Mouse (Mus musculus) cortical plate, adult 2 months (tissue): ENCODE data around the gene Lrwd1. TPM values are rescaled to one million over a fixed set of nuclear protein-coding genes. Genes with fewer than 3 reads are reported as not detected.
A peak's percentile ranks its signal among the peaks of the same experiment; 100 is the strongest.
"Not testable (repeated sequence)": the region's sequence is repeated elsewhere in the genome, so short reads cannot be mapped to it uniquely, and the experiment has no call there.

Experiments used
- H3K27ac ChIP-seq: fragments of 200-500 bp; 2 replicates; pipeline ENCODE4 v1.5.1; 2012; ENCODE audit warnings: low read length, control low read depth, inconsistent platforms; ENCODE audit not compliant: insufficient read depth
- H3K4me1 ChIP-seq: fragments of 200-500 bp; 2 replicates; pipeline ENCODE4 v1.6.1; 2011; ENCODE audit warnings: low read length; ENCODE audit not compliant: control insufficient read depth, insufficient read depth
- H3K4me3 ChIP-seq: fragments of 200-500 bp; 2 replicates; pipeline ENCODE4 v1.5.1; 2011; ENCODE audit warnings: mild to moderate bottlenecking, low read length, control low read depth; ENCODE audit not compliant: insufficient read depth
- CTCF ChIP-seq: fragments of 200-500 bp; IDR thresholded peaks from 2 replicates; pipeline ENCODE4 v1.5.1; 2011; ENCODE audit warnings: mild to moderate bottlenecking, control low read depth, low read length; ENCODE audit not compliant: insufficient read depth; ENCODE audit errors: extremely low read depth
- POLR2A ChIP-seq: fragments of 200-500 bp; IDR thresholded peaks from 2 replicates; pipeline ENCODE4 v1.6.1; 2011; ENCODE audit warnings: mild to moderate bottlenecking, low read length, control low read depth; ENCODE audit not compliant: insufficient read depth; ENCODE audit errors: extremely low read depth
- polyA plus RNA-seq: library from polyadenylated mRNA; depleted of rRNA; stranded (reverse); fragments of >200 nt; gene quantifications from 2 replicates; pipeline ENCODE4 v1.2.3, GENCODE M21; 2012

Lrwd1 gene
- polyA plus RNA-seq, 1 experiment = 18.2 TPM

- no peak overlapping the region for H3K27ac ChIP-seq
- no peaks in the 10 kb centered on the region for H3K4me1 ChIP-seq
- TF ChIP-seq CTCF = no peak
- TF ChIP-seq POLR2A = no peak
- H3K4me3 ChIP-seq = no peak overlapping the region
Measured at GRCm38 (mm10) chr5:136155399-136155798, 19.5 kb upstream of the Lrwd1 start.

GRCm38 (mm10) chr5:136152365-136152764 is 16.5 kb upstream of the Lrwd1 start:
- no peaks in the 10 kb centered on the region for H3K4me1 ChIP-seq
- H3K4me3 ChIP-seq = no peak overlapping the region
- TF ChIP-seq CTCF = no peak
- no peak for TF ChIP-seq POLR2A
- H3K27ac ChIP-seq = no peak overlapping the region

GRCm38 (mm10) chr5:136149134-136149576 is 13.3 kb upstream of the Lrwd1 start:
- H3K4me1 ChIP-seq, H3K4me3 ChIP-seq, H3K27ac ChIP-seq: not testable (repeated sequence)

- no peak for TF ChIP-seq CTCF
- no peak for TF ChIP-seq POLR2A
- no peaks in the 10 kb centered on the region for H3K4me1 ChIP-seq
Measured at GRCm38 (mm10) chr5:136147704-136148103, 11.8 kb upstream of the Lrwd1 start.

GRCm38 (mm10) chr5:136146936-136147335 is 11.1 kb upstream of the Lrwd1 start:
- no peaks in the 10 kb centered on the region for H3K4me1 ChIP-seq
- TF ChIP-seq CTCF = no peak
- no peak for TF ChIP-seq POLR2A
- H3K4me3 ChIP-seq = no peak overlapping the region
- no peak overlapping the region for H3K27ac ChIP-seq

More at GRCm38 (mm10) chr5:136147704-136148103, 11.8 kb upstream of the Lrwd1 start:
- H3K4me3 ChIP-seq = no peak overlapping the region
- no peak overlapping the region for H3K27ac ChIP-seq

- Histone ChIP-seq H3K27ac (no peak overlapping the region), H3K4me1 (no peaks in the 10 kb centered on the region), H3K4me3 (no peak overlapping the region)
- no peak for TF ChIP-seq POLR2A
- TF ChIP-seq CTCF = no peak
Measured at GRCm38 (mm10) chr5:136144606-136145430, 8.9 kb upstream of the Lrwd1 start.

- TF ChIP-seq POLR2A (no peak), CTCF (peak; percentile 30; the same call in 1 of the 2 replicates)
- Histone ChIP-seq H3K27ac (no peak overlapping the region), H3K4me1 (no peaks in the 10 kb centered on the region), H3K4me3 (no peak overlapping the region)
Measured at GRCm38 (mm10) chr5:136143161-136143755, 7.4 kb upstream of the Lrwd1 start.

GRCm38 (mm10) chr5:136142746-136143145 is 6.9 kb upstream of the Lrwd1 start:
- H3K27ac ChIP-seq = no peak overlapping the region
- TF ChIP-seq CTCF (peak; percentile 21; the same call in 1 of the 2 replicates), POLR2A (no peak)
- no peaks in the 10 kb centered on the region for H3K4me1 ChIP-seq
- H3K4me3 ChIP-seq = no peak overlapping the region

- Histone ChIP-seq H3K27ac (no peak overlapping the region), H3K4me1 (0 out of 2 replicates have a peak, but pooled peaks cover 1% of the 10 kb centered on the region), H3K4me3 (no peak overlapping the region)
- no peak for TF ChIP-seq POLR2A
Measured at GRCm38 (mm10) chr5:136140057-136140482, 4.2 kb upstream of the Lrwd1 start.

- no peak overlapping the region for H3K27ac ChIP-seq
- H3K4me3 ChIP-seq = no peak overlapping the region
- TF ChIP-seq POLR2A = no peak
- no peak for TF ChIP-seq CTCF
- 0 out of 2 replicates have a peak, but pooled peaks cover 1% of the 10 kb centered on the region for H3K4me1 ChIP-seq
Measured at GRCm38 (mm10) chr5:136139393-136139792, 3.5 kb upstream of the Lrwd1 start.
